Mouse (Mus musculus): Measurements from ENCODE around the gene Ndufa10.

The Ndufa10 gene

DNA sequence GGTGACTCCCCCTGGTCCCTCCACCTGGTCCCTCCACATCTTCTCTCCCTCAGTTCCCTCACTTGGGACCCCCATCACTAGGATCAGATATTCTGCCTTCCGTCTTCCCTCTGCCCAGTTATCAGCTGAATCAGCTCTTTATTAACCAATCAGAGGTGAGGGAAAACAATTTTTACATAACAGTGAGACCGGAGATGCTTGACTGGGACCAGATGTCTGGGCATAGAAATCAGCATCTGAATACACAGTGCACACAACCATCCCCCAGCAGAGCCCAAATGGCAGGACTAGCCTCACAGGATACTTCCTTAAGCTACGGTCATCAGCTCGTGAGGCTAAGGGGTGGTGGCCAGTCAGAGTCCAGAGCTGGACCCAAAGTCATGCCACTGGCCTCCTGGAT, 41.6 kb downstream of the Ndufa10 start:
- no peak for DNase-seq (ENCODE audit: extremely low read depth, insufficient read length, low spot score)

GRCm38 (mm10) chr1:92431420-92431819, 42.2 kb downstream of the Ndufa10 start:
- DNase-seq (ENCODE audit: extremely low read depth, insufficient read length, low spot score): no peak

GRCm38 (mm10) chr1:92430991-92431390, 42.7 kb downstream of the Ndufa10 start:
- DNase-seq (ENCODE audit: extremely low read depth, insufficient read length, low spot score): no peak

DNA sequence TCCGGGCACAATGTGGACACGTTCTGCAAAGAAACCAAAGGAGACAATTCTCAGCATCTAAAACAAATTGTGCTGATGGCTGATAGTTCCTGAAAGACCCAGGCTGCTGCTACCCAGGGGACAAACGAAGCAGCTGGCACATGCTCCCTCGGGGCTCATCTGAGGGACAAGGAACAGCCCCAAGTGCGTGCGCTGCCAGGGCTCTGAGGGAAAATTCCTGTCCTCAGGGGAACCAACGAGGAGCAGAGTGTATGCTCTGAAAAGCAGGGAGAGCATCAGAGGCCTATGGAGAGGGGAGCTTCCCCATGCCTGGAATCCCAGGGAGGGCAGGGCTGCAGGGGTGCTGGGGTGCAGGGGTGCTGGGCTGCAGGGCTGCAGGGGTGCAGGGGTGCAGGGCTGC, 48.9 kb downstream of the Ndufa10 start:
- no peak for DNase-seq (ENCODE audit: extremely low read depth, insufficient read length, low spot score)

GRCm38 (mm10) chr1:92405131-92405530, 68.5 kb downstream of the Ndufa10 start:
- DNase-seq (ENCODE audit: extremely low read depth, insufficient read length, low spot score): no peak

DNA sequence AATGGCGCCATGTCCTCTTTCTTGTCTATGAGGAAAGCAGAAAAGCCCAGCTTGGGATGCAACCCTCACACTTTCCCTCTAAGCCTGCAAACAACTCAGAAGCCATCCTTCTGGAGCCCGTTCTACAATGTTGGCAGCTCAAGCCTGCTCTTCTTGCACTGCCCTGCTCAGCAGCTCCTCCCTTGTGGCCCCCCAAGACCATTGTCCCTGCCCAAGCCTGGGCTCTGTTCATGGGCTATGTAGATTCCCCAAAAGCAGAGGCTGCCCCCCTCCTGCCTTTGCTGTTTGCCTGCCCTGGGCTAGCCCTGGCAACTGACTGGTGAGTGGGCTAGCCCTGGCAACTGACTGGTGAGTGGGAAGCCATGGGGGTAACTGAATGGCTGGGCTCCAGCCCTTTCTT, 73.1 kb downstream of the Ndufa10 start:
- no peak for DNase-seq (ENCODE audit: extremely low read depth, insufficient read length, low spot score)

GRCm38 (mm10) chr1:92398601-92399000, 75.1 kb downstream of the Ndufa10 start:
- DNase-seq (ENCODE audit: extremely low read depth, insufficient read length, low spot score): no peak

DNA sequence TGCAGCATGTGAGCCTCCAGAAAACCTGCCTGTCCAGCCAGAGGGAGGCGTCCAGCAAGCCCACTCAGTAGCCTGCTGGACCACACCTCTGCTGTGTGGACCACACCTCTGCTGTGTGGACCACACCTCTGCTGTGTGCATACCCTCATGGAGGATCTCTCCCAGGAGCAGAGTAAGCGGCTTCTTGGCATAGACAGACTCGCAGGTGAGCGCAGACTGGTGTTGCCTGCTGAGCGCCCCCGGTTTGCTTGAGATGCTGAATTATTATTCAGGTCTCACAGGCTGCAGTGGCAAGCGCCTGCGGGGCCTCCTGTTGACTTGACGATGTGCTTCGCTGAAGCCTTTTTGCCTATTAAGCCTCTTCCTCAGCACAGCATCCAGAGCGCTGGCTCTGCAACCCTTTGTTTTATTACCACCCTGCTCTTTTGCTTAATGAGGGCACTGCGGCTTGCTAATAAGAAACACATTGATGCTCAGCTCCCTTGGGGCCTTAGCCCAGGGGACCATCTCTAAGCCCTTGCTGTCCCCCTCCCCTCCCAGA, 76.1 kb downstream of the Ndufa10 start:
- DNase-seq (ENCODE audit: extremely low read depth, insufficient read length, low spot score): no peak

DNA sequence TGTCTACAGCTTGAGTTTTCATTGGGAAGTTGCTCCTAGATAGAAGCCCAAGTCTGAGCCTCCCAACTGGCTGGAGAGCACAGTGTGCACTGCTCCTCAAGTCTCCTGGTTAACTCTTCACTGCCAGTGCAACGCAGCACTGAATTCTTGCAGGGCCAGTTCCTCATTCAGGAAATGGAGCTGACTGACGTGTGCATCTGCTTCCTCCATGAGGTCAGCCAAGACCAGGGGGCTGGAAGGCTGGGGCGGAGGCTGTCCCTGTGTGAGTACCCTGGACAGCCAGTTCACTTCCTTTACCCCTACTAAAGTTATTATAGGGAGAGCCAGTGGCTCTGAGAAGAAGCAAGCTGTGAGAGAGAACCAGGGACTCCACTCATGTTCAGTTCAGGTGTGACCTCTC, 79.4 kb downstream of the Ndufa10 start:
- no peak for DNase-seq (ENCODE audit: extremely low read depth, insufficient read length, low spot score)

DNA sequence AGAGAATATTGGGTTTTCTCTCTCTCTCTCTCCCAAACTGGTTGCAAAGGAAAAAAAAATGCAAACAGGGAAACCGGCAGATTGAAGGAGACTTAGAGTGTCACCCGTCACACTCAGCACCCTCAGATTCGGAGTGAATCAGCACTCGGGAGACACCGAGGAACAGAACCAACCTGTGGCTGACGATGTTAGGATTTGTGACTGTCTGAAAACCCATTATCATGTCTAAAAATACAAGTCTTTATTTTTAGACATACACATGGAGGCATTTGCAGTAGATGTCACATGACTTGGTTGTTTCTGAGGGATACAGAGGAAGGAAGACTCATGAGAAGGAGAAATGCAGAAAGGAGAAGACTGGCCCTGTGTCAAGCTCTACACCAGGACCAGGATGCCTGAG, 80.5 kb downstream of the Ndufa10 start:
- DNase-seq (ENCODE audit: extremely low read depth, insufficient read length, low spot score): no peak

Data from 3134 (cell line).